8 mouse cellular contexts compared by ENCODE assay signal in the genomic region with DNA sequence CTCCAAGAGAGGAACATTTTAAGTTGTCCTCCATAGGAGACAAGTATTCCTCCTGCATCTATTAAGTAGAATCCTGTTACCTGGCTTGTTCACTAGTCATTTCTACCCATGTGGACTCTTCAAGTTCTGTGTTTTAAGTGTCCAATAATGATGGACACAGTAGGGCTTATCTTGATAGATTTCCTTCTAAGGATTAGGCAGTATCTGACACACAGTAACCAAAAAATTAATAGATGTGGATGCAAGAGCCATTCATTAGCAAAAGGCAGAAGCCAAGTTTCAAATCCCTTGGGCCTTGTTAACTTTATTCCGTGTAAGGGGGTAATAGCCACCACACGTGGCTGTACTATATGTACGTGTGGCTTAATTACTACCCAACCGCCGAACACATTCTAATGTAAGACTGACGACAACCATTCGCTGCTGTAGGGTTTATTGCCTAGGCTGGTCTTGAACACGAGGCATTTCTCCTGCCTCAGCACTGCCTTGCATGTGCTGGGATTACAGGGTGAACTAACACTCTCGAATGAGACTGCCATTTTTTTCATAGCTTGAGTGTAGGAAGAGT. TPM values are rescaled to one million over a fixed set of nuclear protein-coding genes. Genes with fewer than 3 reads are reported as not detected.
DNase-seq lines count a peak whose midpoint lies in the region; ATAC-seq and TF ChIP-seq lines count a peak whose summit lies in the region.

No protein-coding gene starts in this region.

- H3K4me2 ChIP-seq in hindbrain, embryonic 16.5 days (ENCODE audit: low read length): peak overlapping the region; percentile 87
- H3K4me2 ChIP-seq in midbrain, postnatal 0 days (ENCODE audit: low read depth, low read length, poor library complexity, severe bottlenecking): peak overlapping the region; percentile 61

- H3K9ac ChIP-seq in hindbrain, embryonic 16.5 days (ENCODE audit: low read depth, low read length): peak overlapping the region; percentile 84
- H3K9ac ChIP-seq in midbrain, postnatal 0 days (replicated peaks; ENCODE audit: low read length, poor library complexity, severe bottlenecking): peak overlapping the region; percentile 83

- no peaks in the 10 kb centered on the region for H3K9me3 ChIP-seq in hindbrain, embryonic 16.5 days (ENCODE audit: control insufficient read depth, low read length)
- no peaks in the 10 kb centered on the region for H3K9me3 ChIP-seq in midbrain, postnatal 0 days (ENCODE audit: low read length)

- no peaks in the 10 kb centered on the region for H3K4me1 ChIP-seq in cortical plate, adult 2 months (ENCODE audit: control insufficient read depth, insufficient read depth, low read length)
- peaks cover 10% of the 10 kb centered on the region for H3K4me1 ChIP-seq in hindbrain, embryonic 16.5 days (ENCODE audit: control insufficient read depth, insufficient read depth, low read depth, low read length)
- H3K4me1 ChIP-seq in midbrain, postnatal 0 days (ENCODE audit: insufficient read depth, low read length): no peaks in the 10 kb centered on the region

- H3K36me3 ChIP-seq in hindbrain, embryonic 16.5 days (ENCODE audit: control insufficient read depth, insufficient read depth, low read length): peaks cover 2% of the 10 kb centered on the region; the same call in 1 of the 2 replicates
- no peaks in the 10 kb centered on the region for H3K36me3 ChIP-seq in midbrain, postnatal 0 days (ENCODE audit: insufficient read depth, low read length)

- no peak for TF ChIP-seq POLR2A in cortical plate, adult 2 months (IDR thresholded peaks at IDR 0.05; ENCODE audit: extremely low read depth, insufficient read depth, low read length)

- under 1% methylated on average over 9 of the region's 9 CpGs for WGBS in hindbrain, embryonic 16.5 days
- WGBS in midbrain, postnatal 0 days: 0% methylated on average over 9 of the region's 9 CpGs

- no peak for ATAC-seq in hindbrain, embryonic 16.5 days
- ATAC-seq in midbrain, postnatal 0 days (ENCODE audit: low FRiP score): no peak; the same call in 1 of the 2 replicates

- peak overlapping the region; percentile 83 for H3K27ac ChIP-seq in layer of hippocampus, adult 2 months
- H3K27ac ChIP-seq in cortical plate, adult 2 months (ENCODE audit: insufficient read depth, low read length): no peak overlapping the region
- peak overlapping the region; percentile 85 for H3K27ac ChIP-seq in hindbrain, embryonic 16.5 days (ENCODE audit: low read depth, low read length)
- H3K27ac ChIP-seq in midbrain, postnatal 0 days (ENCODE audit: low read depth, low read length): peak overlapping the region; percentile 86

- H3K27me3 ChIP-seq in hindbrain, embryonic 16.5 days (replicated peaks; ENCODE audit: control insufficient read depth, insufficient read depth, low read length): no peaks in the 10 kb centered on the region
- H3K27me3 ChIP-seq in midbrain, postnatal 0 days (ENCODE audit: insufficient read depth, low read length): 0 out of 2 replicates have a peak, but pooled peaks cover 5% of the 10 kb centered on the region

- DNase-seq in layer of hippocampus, adult 2 months (ENCODE audit: low spot score in 2 of 2): no peak
- DNase-seq in layer of hippocampus, adult 8-10 months (ENCODE audit: low spot score in 2 of 2): no peak
- no peak for DNase-seq in midbrain, postnatal 0 days (ENCODE audit: low spot score)
- no peak for DNase-seq in spleen, postnatal 10 days (ENCODE audit: low spot score in 2 of 2)
- DNase-seq in gastrocnemius, postnatal 25 days: no peak
- DNase-seq in layer of hippocampus, postnatal 36 days: no peak

- TF ChIP-seq CTCF in layer of hippocampus, adult 2 months (conservative IDR thresholded peaks at IDR 0.05): no peak
- TF ChIP-seq CTCF in cortical plate, adult 2 months (IDR thresholded peaks at IDR 0.05; ENCODE audit: extremely low read depth, insufficient read depth, low read length): no peak
- no peak for TF ChIP-seq CTCF in midbrain, postnatal 0 days (IDR thresholded peaks at IDR 0.05)

- peak overlapping the region; percentile 78 for H3K4me3 ChIP-seq in layer of hippocampus, adult 2 months
- peak overlapping the region; percentile 68 for H3K4me3 ChIP-seq in cortical plate, adult 2 months (ENCODE audit: insufficient read depth, low read length)
- H3K4me3 ChIP-seq in hindbrain, embryonic 16.5 days (ENCODE audit: low read length): peak overlapping the region; percentile 95
- peak overlapping the region; percentile 82 for H3K4me3 ChIP-seq in midbrain, postnatal 0 days (ENCODE audit: low read depth, low read length)

RNA-seq across cellular contexts. Expression of gene Cep295, which starts 0.6 kb away (rescaled TPM):
- 10 to 100 TPM; 23.1 to 24.6 TPM for total RNA-seq in layer of hippocampus, adult 2 months (2021)
- 10 to 100 TPM; 25.5 to 28.8 (median 26.0) TPM for total RNA-seq in layer of hippocampus, adult 8-10 months (2022)
- 19.9 and 21.0 TPM in 2 replicates for polyA plus RNA-seq in cortical plate, adult 2 months (2012; rRNA removed)
- 10.7 and 11.8 TPM in 2 replicates for polyA plus RNA-seq in hindbrain, embryonic 16.5 days (2015; fragmentation: Nextera tagmentation; extraction: Ambion mirVana)
- total RNA-seq in midbrain, postnatal 0 days (2014; rRNA removed): 17.8 and 30.6 TPM in 2 replicates
- 8.9 and 11.2 TPM in 2 replicates for polyA plus RNA-seq in midbrain, postnatal 0 days (2015; fragmentation: Nextera tagmentation; extraction: Ambion mirVana)
- 1 to 10 TPM; 5.9 to 6.1 TPM for total RNA-seq in gastrocnemius, postnatal 25 days (2021)
- 10 to 100 TPM; 20.7 to 24.0 TPM for total RNA-seq in layer of hippocampus, postnatal 36 days (2021)

RNA-seq across cellular contexts. Expression of gene 4931406C07Rik, which starts 50.8 kb away (rescaled TPM):
- 10 to 100 TPM; 17.2 to 20.0 TPM for total RNA-seq in layer of hippocampus, adult 2 months (2021)
- total RNA-seq in layer of hippocampus, adult 8-10 months (2022): 10 to 100 TPM; 17.3 to 28.3 (median 25.1) TPM
- 28.9 and 30.6 TPM in 2 replicates for polyA plus RNA-seq in cortical plate, adult 2 months (2012; rRNA removed)
- 13.7 and 14.3 TPM in 2 replicates for polyA plus RNA-seq in hindbrain, embryonic 16.5 days (2015; fragmentation: Nextera tagmentation; extraction: Ambion mirVana)
- total RNA-seq in midbrain, postnatal 0 days (2014; rRNA removed): 16.4 and 16.7 TPM in 2 replicates
- 11.6 and 14.8 TPM in 2 replicates for polyA plus RNA-seq in midbrain, postnatal 0 days (2015; fragmentation: Nextera tagmentation; extraction: Ambion mirVana)
- total RNA-seq in gastrocnemius, postnatal 25 days (2021): 1 to 10 TPM; 2.5 to 7.3 TPM
- 10 to 100 TPM; 16.2 to 18.5 TPM for total RNA-seq in layer of hippocampus, postnatal 36 days (2021)

RNA-seq across cellular contexts. Expression of gene Taf1d, which starts 51.0 kb away (rescaled TPM):
- total RNA-seq in layer of hippocampus, adult 2 months (2021): 10 to 100 TPM; 33.2 to 33.5 TPM
- 10 to 100 TPM; 33.5 to 41.3 (median 37.2) TPM for total RNA-seq in layer of hippocampus, adult 8-10 months (2022)
- 28.2 and 32.0 TPM in 2 replicates for polyA plus RNA-seq in cortical plate, adult 2 months (2012; rRNA removed)
- 36.4 and 40.4 TPM in 2 replicates for polyA plus RNA-seq in hindbrain, embryonic 16.5 days (2015; fragmentation: Nextera tagmentation; extraction: Ambion mirVana)
- 46.0 and 50.1 TPM in 2 replicates for total RNA-seq in midbrain, postnatal 0 days (2014; rRNA removed)
- polyA plus RNA-seq in midbrain, postnatal 0 days (2015; fragmentation: Nextera tagmentation; extraction: Ambion mirVana): 45.5 and 49.1 TPM in 2 replicates
- total RNA-seq in gastrocnemius, postnatal 25 days (2021): 10 to 100 TPM; 65.4 to 80.6 TPM
- 10 to 100 TPM; 34.3 to 35.2 TPM for total RNA-seq in layer of hippocampus, postnatal 36 days (2021)
